Mouse (Mus musculus): ENCODE measurements at regions not wholly inside any gene's neighbourhood (a gene's known extent, or its start where the extent isn't known, plus 50 kb on each side); places are given as distances from the start of the nearest gene placed in this dataset.

- TF ChIP-seq CTCF (IDR thresholded peaks at IDR 0.05; ENCODE audit: insufficient read depth, low read length) (no peak), POLR2A (IDR thresholded peaks at IDR 0.05; ENCODE audit: borderline replicate concordance, extremely low read depth, low read depth, low read length) (no peak)
Observed at GRCm38 (mm10) chr13:43919781-43920420, 135.3 kb downstream of the Cd83 start.

Data from lung, adult 2 months (tissue).